Mouse (Mus musculus) testis, adult 10 weeks (tissue): Measurements from ENCODE around the gene Cmtm1. TPM values are rescaled to one million over a fixed set of nuclear protein-coding genes. Genes with fewer than 3 reads are reported as not detected.

Experiments used
- polyA plus RNA-seq: library from polyadenylated mRNA; stranded (reverse); fragments of 350-450 nt; fragmentation: Illumina TruSeq; extraction: RNeasy Lipid Tissue Mini Kit (QIAGEN cat#74804); gene quantifications from one replicate; pipeline ENCODE4 v1.2.3, GENCODE M21; 2014; ENCODE audit warnings: low read depth, low replicate concordance

Gene Cmtm1
- 0.92 TPM for polyA plus RNA-seq

GRCm38 (mm10) chr8:104309441-104310155 is at the start of gene Cmtm1, which contains the start of gene Gm45711:
TSS of gene Cmtm1 (minus strand) at chr8:104310145.
TSS of gene Gm45711 (minus strand) at chr8:104310081.

GRCm38 (mm10) chr8:104339229-104339982 is 29.5 kb upstream of the Cmtm1 start, which contains the start of gene Cmtm3:
TSS of gene Cmtm3 (plus strand) at chr8:104339410.

GRCm38 (mm10) chr8:104321930-104322329 is 12.0 kb upstream of the Cmtm1 start, which contains the start of gene Cmtm2b:
TSS of gene Cmtm2b (plus strand) at chr8:104322230.

GRCm38 (mm10) chr8:104321267-104321666 is 11.3 kb upstream of the Cmtm1 start, which contains the start of gene Gm11020:
TSS of gene Gm11020 (plus strand) at chr8:104321567.

GRCm38 (mm10) chr8:104293081-104293480 is 16.9 kb downstream of the Cmtm1 start, which contains the start of gene Cmtm2a:
TSS of gene Cmtm2a (minus strand) at chr8:104293181.

GRCm38 (mm10) chr8:104250439-104251367 is 59.2 kb downstream of the Cmtm1 start, which contains the start of gene Cklf:
TSS of gene Cklf (plus strand) at chr8:104250861.

GRCm38 (mm10) chr8:104248276-104248675 is 61.7 kb downstream of the Cmtm1 start, which contains the start of gene Tk2:
TSS of gene Tk2 (minus strand) at chr8:104248558.

Other genes starting within 250 kb of the Cmtm1 start
- gene Cdh5, start 208.5 kb downstream of the Cmtm1 start, polyA plus RNA-seq = 1.2 TPM
- gene Bean1, start 139.7 kb downstream of the Cmtm1 start, polyA plus RNA-seq = 3.5 TPM
- gene Tk2, start 61.6 kb downstream of the Cmtm1 start, polyA plus RNA-seq = 8.8 TPM
- gene Cklf, start 59.3 kb downstream of the Cmtm1 start, polyA plus RNA-seq = 279 TPM
- 2,269 TPM for gene Cmtm2a, start 17.0 kb downstream of the Cmtm1 start, polyA plus RNA-seq
- gene Gm45711, start 64 bp downstream of the Cmtm1 start, polyA plus RNA-seq = 29.6 TPM
- not detected for gene Gm11020, start 11.4 kb upstream of the Cmtm1 start, polyA plus RNA-seq
- gene Cmtm2b, start 12.1 kb upstream of the Cmtm1 start, polyA plus RNA-seq = 1,284 TPM
- gene Cmtm3, start 29.3 kb upstream of the Cmtm1 start, polyA plus RNA-seq = 4.6 TPM
- gene Cmtm4, start 85.7 kb upstream of the Cmtm1 start, polyA plus RNA-seq = 2.7 TPM
- gene Dync1li2, start 132.9 kb upstream of the Cmtm1 start, polyA plus RNA-seq = 146 TPM
- 65.7 TPM for gene Terb1, start 199.8 kb upstream of the Cmtm1 start, polyA plus RNA-seq
- gene Nae1, start 224.5 kb upstream of the Cmtm1 start, polyA plus RNA-seq = 267 TPM
- gene Car7, start 224.5 kb upstream of the Cmtm1 start, polyA plus RNA-seq = 0.28 TPM